Mouse (Mus musculus) CH12.LX (cell line): ENCODE measurements around the gene Tnfsf9. TPM values are rescaled to one million over a fixed set of nuclear protein-coding genes. Genes with fewer than 3 reads are reported as not detected.

Experiments used
- DNase-seq: peaks from one replicate; pipeline ENCODE4 v3.0.0-alpha.2; 2013; ENCODE audit errors: extremely low read depth
- H3K27ac ChIP-seq: 2 replicates; pipeline ENCODE4 v1.5.1; 2012; ENCODE audit warnings: low read depth, mild to moderate bottlenecking, control low read depth, moderate library complexity; ENCODE audit not compliant: insufficient read depth
- H3K27me3 ChIP-seq: replicated peaks from 2 replicates; pipeline ENCODE3; 2012; ENCODE audit warnings: inconsistent platforms
- H3K36me3 ChIP-seq, 2 experiments: replicated peaks in 1 of 2; 2 replicates each; pipeline versions ENCODE3 to v1.6.1; 2012; ENCODE audit warnings: inconsistent platforms in 1 of 2, low read length in 1 of 2, mild to moderate bottlenecking in 1 of 2, mixed read lengths in 1 of 2, moderate library complexity in 1 of 2; ENCODE audit not compliant: control insufficient read depth in 1 of 2, insufficient read depth in 1 of 2
- H3K4me1 ChIP-seq, 2 experiments: 2 replicates each; pipeline ENCODE4 v1.6.1; 2012; ENCODE audit warnings: inconsistent platforms in 1 of 2, moderate library complexity in 1 of 2; ENCODE audit not compliant: insufficient read depth in 2 of 2, control insufficient read depth in 1 of 2
- H3K4me2 ChIP-seq: 2 replicates; pipeline ENCODE4 v1.6.1; 2012; ENCODE audit warnings: low read depth, mild to moderate bottlenecking, control low read depth; ENCODE audit not compliant: poor library complexity, insufficient read depth, severe bottlenecking
- H3K4me3 ChIP-seq, 3 experiments: fragments of 150-350 bp in 1 of 3; sonication (generic) in 1 of 3; replicated peaks in 1 of 3; 2 replicates each; pipeline versions ENCODE3 to v1.5.1; 2011 to 2012; ENCODE audit warnings: low read depth in 2 of 3, low read length in 2 of 3, mild to moderate bottlenecking in 2 of 3, moderate library complexity in 2 of 3, control low read depth in 1 of 3, improper control_type of control experiment in 1 of 3, inconsistent platforms in 1 of 3, mixed read lengths in 1 of 3; ENCODE audit not compliant: poor library complexity in 1 of 3
- H3K79me2 ChIP-seq: replicated peaks from 2 replicates; pipeline ENCODE4 v1.6.1; 2012; ENCODE audit warnings: mild to moderate bottlenecking, moderate library complexity; ENCODE audit not compliant: control insufficient read depth, poor library complexity, insufficient read depth, severe bottlenecking; ENCODE audit errors: extremely low read depth
- H3K9ac ChIP-seq: 2 replicates; pipeline ENCODE4 v1.6.1; 2012; ENCODE audit warnings: low read depth, mild to moderate bottlenecking, control low read depth, moderate library complexity; ENCODE audit not compliant: insufficient read depth
- H3K9me3 ChIP-seq: replicated peaks from 2 replicates; pipeline ENCODE3; 2012; ENCODE audit warnings: low read length, inconsistent platforms, mixed read lengths
- BHLHE40 ChIP-seq: IDR thresholded peaks from 2 replicates; pipeline ENCODE4 v1.6.1; 2011; ENCODE audit warnings: mild to moderate bottlenecking, low read depth, low read length, improper control_type of control experiment
- ETS1 ChIP-seq: conservative IDR thresholded peaks from 2 replicates; pipeline ENCODE4 v1.6.1; 2012; ENCODE audit warnings: low read depth, mild to moderate bottlenecking, inconsistent platforms, low read length, improper control_type of control experiment, moderate library complexity
- GABPA ChIP-seq: IDR thresholded peaks from 2 replicates; pipeline ENCODE4 v1.6.1; 2012; ENCODE audit warnings: low read depth, low read length, improper control_type of control experiment, inconsistent platforms; ENCODE audit not compliant: insufficient replicate concordance
- IRF4 ChIP-seq: IDR thresholded peaks from 2 replicates; pipeline ENCODE4 v1.6.1; 2014; ENCODE audit warnings: low read depth, mild to moderate bottlenecking, inconsistent platforms, low read length, improper control_type of control experiment
- JUND ChIP-seq: conservative IDR thresholded peaks from 2 replicates; pipeline ENCODE4 v1.6.1; 2011; ENCODE audit warnings: low read depth, low read length, improper control_type of control experiment
- KAT2A ChIP-seq: IDR thresholded peaks from 2 replicates; pipeline ENCODE4 v1.6.1; 2012; ENCODE audit warnings: low read length, improper control_type of control experiment, inconsistent platforms; ENCODE audit not compliant: insufficient replicate concordance
- MAX ChIP-seq: IDR thresholded peaks from 2 replicates; pipeline ENCODE4 v1.6.1; 2011; ENCODE audit warnings: low read length, improper control_type of control experiment
- MAZ ChIP-seq: IDR thresholded peaks from 2 replicates; pipeline ENCODE4 v1.6.1; 2012; ENCODE audit warnings: low read depth, mild to moderate bottlenecking, inconsistent platforms, low read length, improper control_type of control experiment, moderate library complexity
- MXI1 ChIP-seq: IDR thresholded peaks from 2 replicates; pipeline ENCODE4 v1.6.1; 2011; ENCODE audit warnings: mild to moderate bottlenecking, low read depth, low read length, improper control_type of control experiment
- MYC ChIP-seq: IDR thresholded peaks from 2 replicates; pipeline ENCODE4 v1.6.1; 2011; ENCODE audit warnings: low read depth, mild to moderate bottlenecking, improper control_type of control experiment, low read length
- NELFE ChIP-seq: IDR thresholded peaks from 2 replicates; pipeline ENCODE4 v1.6.1; 2011; ENCODE audit warnings: low read depth, low read length, improper control_type of control experiment
- PAX5 ChIP-seq: IDR thresholded peaks from 2 replicates; pipeline ENCODE4 v1.6.1; 2012; ENCODE audit warnings: low read length, inconsistent platforms, mixed read lengths
- POLR2A ChIP-seq: IDR thresholded peaks from 2 replicates; pipeline ENCODE4 v1.6.1; 2011; ENCODE audit warnings: low read depth, mild to moderate bottlenecking, improper control_type of control experiment, low read length
- RCOR1 ChIP-seq: conservative IDR thresholded peaks from 2 replicates; pipeline ENCODE4 v1.6.1; 2012; ENCODE audit warnings: low read depth, mild to moderate bottlenecking, inconsistent platforms, low read length, improper control_type of control experiment
- TCF12 ChIP-seq: IDR thresholded peaks from 2 replicates; pipeline ENCODE4 v1.6.1; 2014; ENCODE audit warnings: low read depth, mild to moderate bottlenecking, inconsistent platforms, low read length, improper control_type of control experiment
- USF2 ChIP-seq: conservative IDR thresholded peaks from 2 replicates; pipeline ENCODE4 v1.6.1; 2011; ENCODE audit warnings: low read depth, low read length, improper control_type of control experiment
- ZKSCAN1 ChIP-seq: IDR thresholded peaks from 2 replicates; pipeline ENCODE4 v1.6.1; 2012; ENCODE audit warnings: low read depth, inconsistent platforms, low read length, improper control_type of control experiment, borderline replicate concordance
- dilution Hi-C: fragments of 300-500 bp; cut with MboI; formaldehyde crosslinking; loops from 2 replicates; pipeline ENCODE4 v1.14.3; 2020; ENCODE audit warnings: low sequenced_read_pairs; ENCODE audit not compliant: extremely low pct_unique_long_range_greater_than_20kb, extremely low pct_ligation_motif_present
- in situ Hi-C: fragments of 300-500 bp; cut with MboI; formaldehyde crosslinking; loops from 3 replicates; pipeline ENCODE4 v1.14.3; 2019; ENCODE audit warnings: low sequenced_read_pairs, low pct_ligation_motif_present, low pct_unique_long_range_greater_than_20kb, mixed read lengths
- polyA plus RNA-seq: library from polyadenylated mRNA; unstranded; fragments of >175 nt; gene quantifications from 2 replicates; pipeline ENCODE4 v1.2.1, GENCODE M21; 2012; ENCODE audit warnings: low read depth; ENCODE audit not compliant: insufficient read length
- total RNA-seq, 2 experiments: library from RNA; depleted of rRNA; stranded (reverse); fragments of 300-350 nt in 1 of 2; fragments of >200 nt in 1 of 2; gene quantifications; 2 replicates each; pipeline ENCODE4 v1.2.3; 2012 to 2014

Tnfsf9 gene
- total and polyA plus RNA-seq, 3 experiments = 123 to 321 (median 137) TPM

DNA sequence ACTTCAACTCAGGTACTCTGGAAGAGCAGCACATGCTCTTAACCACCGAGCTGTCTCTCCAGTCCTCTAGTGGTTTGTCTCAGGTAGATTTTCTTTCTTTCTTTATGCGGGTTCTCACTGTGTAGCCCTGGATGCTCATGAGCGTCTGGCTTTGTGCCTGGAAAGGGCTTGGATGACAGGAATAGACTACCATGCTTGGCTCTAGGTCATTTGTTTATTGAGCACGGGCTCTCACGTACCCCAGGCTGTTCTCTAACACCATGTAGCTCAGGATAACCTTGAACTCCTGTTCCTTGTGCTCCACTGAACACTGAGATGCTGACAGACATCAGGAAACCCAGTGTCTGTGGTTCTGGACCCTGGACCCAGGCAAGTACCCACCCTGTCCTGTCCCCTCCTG, 22.6 kb upstream of the Tnfsf9 start:
- dilution Hi-C loops (no loop called here), in situ Hi-C loops (loop anchor here (25.0 kb wide), 1 partner anchor 255 kb away; no protein-coding TSS in a partner anchor)
- Histone ChIP-seq H3K4me3 (no peak overlapping the region), H3K36me3 (peaks cover 19 to 56% of the 10 kb centered on the region in 2 experiments), H3K9me3 (no peaks in the 10 kb centered on the region), H3K79me2 (peaks cover 6% of the 10 kb centered on the region; the same call in 1 of the 2 replicates), H3K4me1 (peaks cover 14 to 28% of the 10 kb centered on the region in 2 experiments), H3K4me2 (no peak overlapping the region), H3K27me3 (no peaks in the 10 kb centered on the region), H3K9ac (no peak overlapping the region), H3K27ac (no peak overlapping the region)
- no peak for DNase-seq
- TF ChIP-seq PAX5 (no peak), BHLHE40 (no peak), JUND (no peak)

DNA sequence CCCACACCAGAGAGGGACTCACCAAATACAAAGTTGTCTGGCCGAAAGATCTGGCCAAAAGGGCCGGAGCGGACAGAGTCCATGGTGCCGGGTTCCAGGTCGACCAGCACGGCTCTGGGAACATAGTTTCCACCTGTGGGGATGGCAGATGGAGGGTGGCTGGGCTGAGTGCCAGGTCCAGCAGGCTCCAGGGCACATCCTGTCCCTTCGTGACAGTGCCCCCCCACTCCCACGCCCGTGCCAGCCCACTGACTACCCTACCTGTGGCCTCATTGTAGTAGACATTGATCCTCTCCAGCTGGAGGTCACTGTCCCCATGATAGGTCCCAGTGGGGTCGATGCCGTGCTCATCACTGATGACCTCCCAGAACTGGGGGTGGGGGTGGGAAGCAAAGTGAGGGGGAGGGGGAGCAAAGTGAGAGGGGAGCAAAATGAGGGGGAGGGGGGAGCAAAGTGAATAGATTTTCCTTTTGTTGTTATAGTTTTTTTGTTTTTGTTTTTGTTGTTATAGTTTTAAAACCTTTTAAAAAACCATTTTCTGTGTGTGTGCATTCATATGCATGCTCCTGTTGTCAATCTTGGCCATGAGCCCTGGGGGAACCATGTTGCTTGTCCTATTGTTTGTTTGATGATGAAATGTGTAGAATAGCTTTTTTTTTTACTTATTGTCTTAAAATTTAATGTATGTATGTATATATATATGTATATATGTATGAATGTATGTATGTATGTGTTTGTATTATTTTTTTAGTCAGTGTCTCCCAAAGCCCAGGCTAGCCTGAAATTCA, 19.0 kb upstream of the Tnfsf9 start:
- Histone ChIP-seq H3K4me3 (no peak overlapping the region), H3K36me3 (peaks cover 10 to 58% of the 10 kb centered on the region in 2 experiments), H3K79me2 (no peaks in the 10 kb centered on the region), H3K4me2 (no peak overlapping the region), H3K4me1 (0 out of 4 replicates have a peak, but pooled peaks cover 0 to 4% of the 10 kb centered on the region in 2 experiments), H3K9ac (no peak overlapping the region), H3K9me3 (no peaks in the 10 kb centered on the region), H3K27me3 (no peaks in the 10 kb centered on the region), H3K27ac (no peak overlapping the region)
- dilution Hi-C loops = no loop called here
- no peak for DNase-seq
- in situ Hi-C loops = loop anchor here (25.0 kb wide), 1 partner anchor 251 kb away; no protein-coding TSS in a partner anchor
- TF ChIP-seq USF2 (no peak), KAT2A (no peak), BHLHE40 (no peak), GABPA (no peak), IRF4 (no peak), TCF12 (no peak), MYC (no peak), NELFE (no peak), ETS1 (no peak), RCOR1 (no peak), MXI1 (no peak), MAX (no peak), PAX5 (no peak), ZKSCAN1 (no peak), POLR2A (no peak), MAZ (no peak)
